Mouse (Mus musculus) erythroblast, adult 5-6 weeks (primary cell): ENCODE results near the gene Midn. TPM values are rescaled to one million over a fixed set of nuclear protein-coding genes. Genes with fewer than 3 reads are reported as not detected.

Source experiments
- ATAC-seq: replicated peaks from 2 replicates; pipeline ENCODE4 v1.8.0; 2016; ENCODE audit warnings: moderate number of reproducible peaks, mild to moderate bottlenecking, moderate TSS enrichment, inconsistent platforms; ENCODE audit not compliant: poor library complexity, low FRiP score, severe bottlenecking
- total RNA-seq, 2 experiments: library from RNA; stranded (forward) in 1 of 2; stranded (reverse) in 1 of 2; fragments of 150-400 nt in 1 of 2; fragments of 200-764, 138-1000 nt in 1 of 2; gene quantifications; 2 replicates each; pipeline versions ENCODE4 v1.2.3 to v1.2.4; 2015 to 2017; ENCODE audit warnings: low replicate concordance in 2 of 2

Gene Midn
- 5.0 and 7.7 TPM in 2 replicates for total RNA-seq (2015; ENCODE audit: low replicate concordance)
- 3.9 and 7.4 TPM in 2 replicates for total RNA-seq (2017; ENCODE audit: low replicate concordance)

DNA sequence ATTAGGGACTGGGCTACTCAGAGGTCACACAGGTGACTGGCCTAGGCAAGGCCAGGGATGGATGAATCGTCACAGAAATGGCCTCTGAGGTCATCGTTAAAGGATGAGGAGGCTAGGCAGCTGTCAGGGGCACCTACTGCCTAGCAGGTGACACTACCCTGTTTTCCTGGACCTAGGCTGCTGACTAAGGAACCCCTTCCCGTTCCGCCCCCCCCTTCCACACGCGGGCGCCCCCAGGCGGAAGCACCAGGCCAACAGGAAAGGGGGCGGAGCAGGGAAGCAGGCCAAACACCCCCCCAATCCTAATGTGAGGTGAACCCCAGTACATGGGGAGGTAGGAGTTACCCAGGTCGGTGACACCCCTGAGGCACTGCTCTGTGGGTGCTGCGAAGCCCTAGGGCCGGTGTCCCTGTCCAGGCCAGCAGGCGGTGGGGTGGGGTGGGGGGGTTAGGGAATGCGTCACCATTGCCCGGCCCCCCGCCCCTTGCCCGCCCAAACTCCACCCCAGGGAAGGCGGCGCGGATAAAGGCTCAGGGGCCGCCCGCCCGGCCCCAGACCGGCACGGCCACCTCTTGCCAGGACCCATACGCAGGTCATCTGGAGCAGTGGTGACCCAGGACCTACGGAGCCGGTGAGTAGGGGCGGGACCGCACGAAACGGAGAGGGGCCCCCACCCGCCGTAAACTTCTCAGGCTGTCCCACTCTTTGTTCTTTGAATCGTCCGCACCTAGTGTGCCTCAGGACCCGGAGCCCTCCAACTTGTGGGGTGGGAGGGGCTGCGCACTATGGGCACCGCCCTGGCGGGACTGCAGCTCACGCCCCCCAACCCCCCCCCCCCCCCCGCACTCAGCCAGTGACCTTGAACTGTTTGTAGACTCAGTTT, at the start of gene Midn:
Gene Midn, plus strand, starts transcription at position 554 of the 883 bp plus-strand sequence.
- 0 out of 2 replicates have a peak, but pooled peaks have one; percentile 5 for ATAC-seq

DNA sequence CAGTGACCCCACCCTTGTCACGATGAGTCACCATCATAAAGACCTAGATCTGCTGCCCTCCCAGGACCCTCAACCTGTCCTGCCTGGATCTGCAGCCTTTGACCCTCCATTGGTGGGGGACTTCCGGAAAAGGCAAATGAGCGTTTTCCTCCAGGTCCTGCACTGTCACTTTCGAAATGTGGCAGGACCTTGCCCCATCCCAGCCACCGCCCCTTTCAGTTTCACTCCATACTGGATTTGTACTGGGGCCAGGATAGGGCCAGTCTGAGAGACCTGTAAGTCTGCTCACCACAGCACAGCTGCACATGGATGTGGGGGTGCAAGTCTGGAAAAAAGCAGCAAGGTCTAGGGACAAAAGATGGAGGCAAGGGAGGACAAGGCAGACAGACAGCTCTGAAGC, 49.4 kb upstream of the Midn start:
- ATAC-seq, result no peak

DNA sequence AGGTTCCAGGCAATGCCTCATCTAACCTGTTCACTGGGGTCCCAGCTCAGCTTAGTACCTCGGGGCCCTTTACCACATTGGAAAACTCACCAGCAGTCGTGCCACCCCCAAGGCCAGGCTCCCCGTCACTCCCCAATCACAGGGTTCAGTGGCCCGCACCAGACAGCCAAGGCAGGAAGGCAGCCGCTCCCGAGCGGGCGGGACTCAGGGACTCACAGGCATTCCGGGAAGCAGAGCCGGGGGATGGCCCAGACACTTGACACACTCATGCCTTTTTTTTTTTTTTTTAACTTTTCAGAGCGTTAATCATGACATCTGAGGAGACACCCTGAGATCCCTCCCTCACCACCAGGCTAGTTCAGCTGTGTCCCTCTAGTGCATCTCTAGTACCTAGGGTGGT, 47.1 kb upstream of the Midn start:
- ATAC-seq, result 0 out of 2 replicates have a peak, but pooled peaks have one; percentile 4

DNA sequence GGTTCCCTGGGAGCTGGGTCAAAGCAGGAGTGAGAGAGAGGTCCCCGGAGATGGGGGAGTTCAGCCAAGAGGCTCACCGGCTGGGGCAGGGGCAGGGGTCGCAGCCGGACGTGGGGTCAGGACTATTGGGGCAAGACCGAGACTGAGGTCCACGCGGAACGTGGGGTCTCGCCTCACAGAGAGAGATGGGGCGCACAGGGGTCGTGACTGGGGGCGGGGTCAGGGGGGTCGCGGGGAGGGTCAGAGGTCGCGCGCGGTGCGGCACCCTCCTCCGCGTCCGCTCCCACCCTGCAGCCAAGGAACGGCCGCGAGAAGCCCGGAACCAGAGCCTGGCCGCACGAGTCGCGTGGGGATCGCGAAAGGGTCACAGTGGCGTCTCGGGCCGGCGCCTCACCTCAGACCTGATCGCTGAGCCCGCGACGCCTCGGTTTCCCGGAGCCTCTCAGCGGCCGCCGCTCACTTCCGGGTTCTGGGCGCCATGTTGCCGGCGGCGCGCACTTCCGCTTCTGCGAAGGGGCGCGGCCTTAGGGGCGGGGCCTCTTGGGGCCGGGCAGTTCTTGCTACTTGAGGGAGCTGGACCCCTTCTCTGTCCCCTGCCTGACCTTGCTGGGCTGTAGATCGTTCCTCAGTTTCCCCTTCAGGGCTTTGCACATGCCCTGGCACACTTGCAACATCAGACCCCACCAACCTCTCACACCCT, 45.7 kb upstream of the Midn start:
- ATAC-seq, result peak; percentile 87

DNA sequence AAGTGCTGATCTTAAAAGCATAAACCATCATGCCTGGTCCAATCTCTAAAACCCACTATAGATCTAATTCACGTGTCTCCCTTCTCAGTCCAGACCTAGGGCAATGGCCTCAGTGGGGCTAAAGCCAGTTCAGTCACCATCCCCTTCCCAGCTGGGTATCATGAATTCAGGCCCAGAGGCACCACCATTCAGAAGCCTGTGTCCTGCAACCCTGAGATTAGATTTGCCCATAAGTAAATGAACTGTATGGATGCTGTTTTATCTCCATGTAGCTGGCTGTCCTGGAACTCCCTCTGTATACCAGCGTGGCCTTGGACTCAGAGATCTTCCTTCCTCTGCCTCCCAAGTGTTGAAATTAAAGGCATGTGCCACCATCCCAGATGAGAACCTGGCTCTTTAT, 45.0 kb upstream of the Midn start:
- peak; percentile 61 for ATAC-seq

DNA sequence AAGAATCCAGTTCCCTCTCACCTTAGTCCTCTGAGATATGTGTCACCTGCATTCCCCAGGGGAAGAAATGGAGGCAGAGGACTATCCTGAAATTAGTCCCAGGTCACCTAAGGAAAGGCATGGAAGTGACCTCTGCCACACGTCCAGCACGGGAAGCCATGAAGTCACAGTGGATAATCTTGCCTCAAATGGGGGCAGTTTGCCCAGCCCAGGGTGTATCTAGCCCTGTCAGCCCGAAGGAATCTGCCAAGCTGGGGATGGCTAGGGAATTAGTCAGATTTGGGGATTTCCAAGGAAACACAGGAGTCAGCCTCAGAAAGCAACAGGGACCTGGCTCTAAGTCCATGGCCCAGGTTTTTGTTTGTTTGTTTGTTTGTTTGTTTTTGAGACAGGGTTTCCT, 43.9 kb upstream of the Midn start:
- ATAC-seq, result no peak

DNA sequence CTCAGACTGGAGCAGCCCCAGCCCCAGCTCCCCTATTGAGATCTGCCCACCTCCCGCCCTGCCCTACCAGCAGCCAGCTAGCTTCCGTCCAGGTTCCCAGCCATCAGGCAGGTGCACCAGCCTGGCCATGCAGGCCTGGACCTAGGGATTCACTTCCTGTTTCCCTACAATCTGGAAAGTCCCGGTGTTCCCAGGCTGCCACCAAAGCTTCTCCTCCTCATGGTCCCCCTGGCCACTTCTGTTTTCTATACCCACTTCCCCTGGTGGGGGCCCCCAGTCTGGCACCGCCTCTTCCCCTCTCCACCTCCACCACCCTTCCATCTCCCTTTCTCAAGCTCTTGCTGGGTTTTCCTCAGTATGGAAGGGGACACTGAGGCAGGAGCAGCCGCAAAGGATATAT, 42.6 kb upstream of the Midn start, which contains the start of gene Sbno2:
Gene Sbno2, minus strand, starts transcription at position 112 of the 400 bp plus-strand sequence.
- ATAC-seq, result no peak

DNA sequence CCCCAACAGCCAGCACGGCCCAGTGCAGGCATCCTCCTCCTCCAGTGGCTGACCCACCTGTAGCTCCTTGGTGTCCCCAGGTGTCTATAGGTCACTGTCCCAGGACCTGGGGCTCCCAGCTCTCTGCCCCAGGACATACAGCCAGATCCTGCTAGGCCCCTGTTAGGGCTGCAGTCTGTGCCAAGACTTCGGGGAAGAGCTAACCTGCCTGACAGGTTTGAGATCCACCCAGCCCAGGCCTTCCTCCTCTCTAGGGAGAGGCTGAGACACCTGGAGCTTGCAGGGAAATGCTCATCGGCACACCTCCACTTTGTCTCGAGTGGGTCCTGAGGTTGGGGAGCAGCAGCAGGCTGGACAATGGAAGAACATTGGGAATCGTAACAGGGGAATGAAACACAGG, 42.1 kb upstream of the Midn start:
- ATAC-seq, result no peak

DNA sequence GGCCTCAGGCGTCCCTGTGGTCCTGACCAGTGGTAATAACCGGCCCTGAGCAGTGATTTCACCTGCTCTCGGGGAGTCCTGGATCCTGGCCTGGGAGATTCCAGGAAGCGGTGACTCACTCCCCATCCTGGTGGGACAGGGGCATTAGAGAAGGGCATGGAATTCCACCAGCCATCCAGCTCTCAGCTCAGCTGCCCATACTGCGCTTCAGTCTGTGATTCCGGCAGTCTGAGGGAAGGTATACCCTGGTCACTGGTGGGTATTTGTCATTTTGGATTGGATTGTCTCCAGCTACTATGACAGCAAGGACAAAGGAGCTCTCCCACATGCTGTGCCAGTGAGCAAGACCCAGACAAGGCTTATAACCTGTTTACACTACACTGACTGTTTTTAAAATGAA, 40.4 kb upstream of the Midn start:
- ATAC-seq, result no peak

DNA sequence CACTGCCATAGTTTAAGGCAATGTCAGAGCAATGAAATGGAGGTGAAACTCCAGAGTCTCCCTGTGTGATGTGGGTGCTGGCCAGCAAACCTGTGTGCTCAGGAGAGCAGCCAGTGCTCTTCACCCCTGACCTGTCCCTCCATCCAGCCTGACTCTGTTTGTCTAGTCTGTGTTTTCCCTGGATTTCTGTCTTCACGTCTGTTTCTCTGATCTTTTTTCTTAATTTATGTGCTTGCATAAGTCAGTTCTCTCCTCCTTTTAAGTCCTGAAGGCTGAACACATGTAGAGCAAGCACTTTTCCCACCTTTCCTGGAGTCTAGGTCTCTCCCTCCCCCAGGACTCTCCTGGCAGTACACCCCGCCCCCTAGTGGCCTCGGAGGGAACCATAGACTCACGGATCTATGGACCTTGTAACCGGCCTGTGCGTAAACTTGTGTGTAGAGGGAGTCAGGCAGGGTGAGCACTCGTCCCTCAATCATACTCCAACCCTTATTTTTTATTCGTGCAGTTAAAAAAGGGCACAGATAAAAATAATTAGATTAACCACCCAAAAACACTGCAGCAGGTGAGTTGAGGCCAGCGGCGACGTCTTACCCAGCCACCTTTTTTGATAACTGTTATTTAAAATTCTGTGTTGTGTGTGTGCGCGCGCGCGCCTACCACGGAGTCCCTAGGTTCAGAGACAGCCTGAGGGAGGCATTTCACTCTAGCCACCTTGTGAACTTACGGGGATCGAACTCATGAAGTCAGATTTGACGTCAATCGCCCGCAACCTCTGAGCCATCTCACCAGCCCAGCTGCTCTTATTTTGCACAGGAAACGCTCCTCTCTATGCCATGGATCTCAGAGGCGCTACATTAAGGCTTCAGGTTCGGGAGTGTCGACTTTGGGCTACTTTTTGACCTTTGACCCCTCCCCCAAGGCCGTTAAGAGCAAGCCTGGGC, 33.5 kb upstream of the Midn start:
- ATAC-seq, result peak; percentile 60

DNA sequence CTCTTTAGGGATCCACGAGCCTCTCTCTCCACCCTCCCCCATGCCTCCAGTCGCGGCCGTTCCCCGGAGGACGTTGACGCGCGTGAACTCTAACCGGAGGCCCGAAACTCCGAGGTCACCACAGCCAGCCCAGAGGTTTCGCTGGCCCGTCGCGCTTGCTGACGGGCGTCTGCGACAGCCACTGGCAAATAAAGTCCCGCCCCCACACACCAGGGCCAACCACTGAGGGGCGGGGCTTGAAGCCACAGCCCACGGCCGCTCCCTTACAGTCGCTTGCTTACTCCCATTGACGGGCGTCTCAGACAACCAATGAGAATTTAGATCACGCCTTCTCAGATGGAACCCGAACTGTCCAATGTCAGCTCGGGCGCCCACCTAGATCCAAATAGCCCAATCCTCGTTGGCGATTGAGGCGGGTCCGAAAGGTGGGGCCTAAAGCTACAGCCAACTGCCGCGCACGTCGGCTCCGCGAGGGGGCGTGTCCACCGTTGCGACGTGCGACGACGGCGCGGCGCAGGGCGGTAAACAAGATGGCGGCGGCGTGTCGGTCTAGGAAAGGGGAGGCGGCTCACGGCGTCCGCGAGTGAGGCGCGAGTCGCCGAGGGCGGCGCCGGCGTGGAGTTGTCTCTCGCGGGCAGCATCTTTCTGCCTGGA, 32.7 kb upstream of the Midn start, which contains the start of gene Stk11:
Gene Stk11, plus strand, starts transcription at position 514 of the 654 bp plus-strand sequence.
- ATAC-seq, result peak; percentile 80

DNA sequence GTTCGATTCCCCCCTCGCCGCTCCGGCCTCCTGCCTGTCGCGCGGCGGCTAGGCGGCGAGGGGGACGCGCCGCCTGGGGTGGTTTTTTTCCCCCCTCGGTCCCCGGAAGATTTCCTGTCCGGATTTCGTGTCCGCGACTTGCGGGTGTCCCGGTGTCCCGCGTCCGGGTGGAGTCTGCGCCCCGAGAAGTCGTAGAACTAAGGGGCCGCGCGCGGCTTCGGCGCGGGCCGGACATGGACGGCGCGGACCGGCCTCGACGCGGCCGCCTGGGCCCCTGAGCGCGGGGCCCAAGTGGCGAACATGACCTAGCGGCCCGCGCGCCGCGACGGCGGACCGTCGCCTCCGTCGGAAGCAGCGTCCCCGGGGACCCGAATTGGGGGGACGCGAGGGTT, 32.1 kb upstream of the Midn start:
- no peak for ATAC-seq

DNA sequence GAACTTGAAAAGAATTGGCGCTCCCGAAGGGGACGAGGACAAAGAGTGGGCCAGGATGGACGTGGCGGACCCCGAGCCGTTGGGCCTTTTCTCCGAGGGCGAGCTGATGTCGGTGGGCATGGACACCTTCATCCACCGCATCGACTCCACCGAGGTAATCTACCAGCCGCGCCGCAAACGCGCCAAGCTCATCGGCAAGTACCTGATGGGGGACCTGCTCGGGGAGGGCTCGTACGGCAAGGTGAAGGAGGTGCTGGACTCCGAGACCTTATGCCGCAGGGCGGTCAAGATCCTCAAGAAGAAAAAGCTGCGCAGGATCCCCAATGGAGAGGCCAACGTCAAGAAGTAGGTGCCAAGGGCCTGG, 31.5 kb upstream of the Midn start:
- no peak for ATAC-seq

DNA sequence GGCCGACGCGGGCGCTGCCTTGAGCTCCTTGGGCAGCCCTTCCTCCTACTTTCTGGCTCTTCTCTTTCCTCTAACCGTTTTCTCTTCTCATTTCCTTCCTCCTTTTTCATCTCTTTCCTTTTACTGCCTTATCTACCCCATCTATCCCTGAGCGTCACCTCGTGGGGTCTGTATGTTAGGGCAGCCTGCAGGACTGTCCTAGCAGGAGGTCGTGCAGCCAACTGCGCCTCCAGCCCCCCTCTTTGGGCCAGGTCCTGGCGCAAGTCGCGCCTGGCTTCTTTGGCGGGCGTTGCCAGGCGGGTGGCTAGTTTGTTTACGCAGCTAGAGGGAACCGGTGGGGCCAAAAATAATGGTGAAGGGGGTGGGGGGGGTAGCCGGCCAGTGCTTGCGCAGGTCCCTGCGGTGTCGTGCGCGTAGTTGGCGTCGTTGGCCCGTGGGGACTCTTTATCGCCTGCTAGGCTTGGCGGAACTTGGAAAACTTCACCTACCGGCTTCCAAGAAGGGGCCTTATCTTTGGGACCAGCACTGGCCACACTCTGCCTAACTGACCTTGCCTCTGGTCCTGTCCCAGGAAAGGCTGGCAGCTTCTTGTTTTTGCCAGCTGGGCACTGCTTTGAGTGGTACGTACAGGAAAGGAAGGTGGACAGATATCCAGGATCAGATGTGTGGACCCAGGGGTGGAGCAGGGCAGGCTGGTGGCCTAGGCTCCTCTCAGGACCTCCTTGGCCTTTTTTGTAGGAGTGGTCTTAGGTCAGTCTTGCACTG, 31.0 kb upstream of the Midn start:
- peak; percentile 36 for ATAC-seq

DNA sequence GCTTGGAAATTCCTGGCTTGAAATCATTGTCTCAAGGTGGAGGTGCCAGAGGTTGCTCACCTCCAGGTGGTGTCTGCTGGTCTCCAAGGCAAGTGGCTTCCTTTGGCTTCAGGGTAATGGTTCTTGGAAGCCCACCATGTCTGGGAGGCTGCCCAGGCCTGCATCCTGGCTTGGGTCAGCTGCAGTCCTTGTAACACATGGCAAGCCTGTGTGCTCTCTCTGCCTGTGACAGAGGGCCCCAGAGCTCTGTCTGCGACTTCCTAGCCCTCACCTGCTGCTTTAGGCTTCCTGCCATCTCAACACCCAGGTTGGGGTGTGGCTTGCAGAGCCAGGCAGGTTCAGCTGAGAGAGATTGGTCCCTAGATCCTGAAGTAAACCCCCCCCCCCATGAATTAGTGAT, 30.3 kb upstream of the Midn start:
- ATAC-seq, result no peak

DNA sequence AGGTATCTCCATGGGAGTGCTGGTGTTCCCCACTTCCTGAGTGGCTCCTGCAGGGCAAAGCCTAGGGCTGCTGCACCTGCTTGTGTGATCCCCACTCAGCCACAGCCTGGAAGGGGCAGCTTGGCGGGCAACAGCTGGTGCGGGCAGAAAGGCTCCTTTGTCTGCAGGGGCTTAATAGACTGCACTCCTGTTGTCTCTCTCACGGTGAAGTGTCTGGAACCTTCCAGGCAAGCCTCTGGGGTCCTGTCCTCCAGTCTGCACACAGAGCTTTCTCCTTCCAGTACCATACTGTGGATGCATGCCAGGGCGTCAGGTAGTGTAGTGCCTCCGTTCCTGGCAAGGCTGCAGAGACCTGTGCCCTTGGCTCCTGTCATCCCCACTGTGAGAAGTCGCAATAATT, 29.5 kb upstream of the Midn start:
- ATAC-seq, result no peak

DNA sequence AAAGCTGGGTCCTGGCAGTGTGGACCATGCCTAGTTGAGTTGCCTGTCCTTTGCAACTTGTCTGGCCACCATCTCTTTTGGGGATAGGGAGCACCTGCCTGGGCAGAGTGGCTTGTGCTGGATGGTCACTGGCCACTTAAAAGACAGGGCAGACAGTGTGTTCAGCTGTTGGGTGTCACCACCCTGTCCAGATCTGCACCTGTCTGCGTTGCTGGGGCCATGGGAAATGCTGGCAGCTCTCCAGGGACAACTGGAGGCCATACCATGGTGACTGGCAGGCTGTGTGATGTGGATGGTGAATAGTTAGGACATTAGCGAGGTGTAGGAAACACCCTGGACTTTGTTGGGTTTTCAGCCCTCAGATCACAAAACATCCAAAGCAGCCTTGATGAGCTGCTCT, 27.9 kb upstream of the Midn start:
- ATAC-seq, result no peak

DNA sequence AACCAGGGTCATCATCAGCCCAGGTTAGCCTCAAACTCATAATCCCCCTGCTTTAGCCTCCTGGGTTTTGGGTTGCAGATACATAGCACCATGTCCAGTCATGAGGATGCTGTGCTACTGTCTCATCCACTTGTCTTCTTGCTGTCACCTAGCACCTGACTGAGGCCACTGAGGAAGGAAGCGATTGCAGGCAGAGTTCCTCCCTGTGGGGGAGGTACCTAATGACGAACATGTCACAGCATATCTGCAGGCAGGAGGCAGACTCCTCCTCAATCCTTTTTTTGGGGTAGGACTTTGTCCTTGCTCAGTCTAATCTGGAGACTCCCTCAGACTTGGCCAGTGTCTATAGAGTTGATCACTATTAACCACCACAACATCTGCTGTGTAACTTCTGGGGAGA, 26.4 kb upstream of the Midn start:
- ATAC-seq, result no peak
